Mouse (Mus musculus) liver, postnatal 0 days (tissue): ENCODE data around the gene Gli2.

Source experiments
- CTCF ChIP-seq: sonication (generic); IDR thresholded peaks from 2 replicates; pipeline ENCODE4 v1.5.1; 2016; ENCODE audit warnings: antibody characterized with exemption, low read depth
- EP300 ChIP-seq: IDR thresholded peaks from 2 replicates; pipeline ENCODE4 v1.6.1; 2016; ENCODE audit warnings: antibody characterized with exemption, low read depth, mild to moderate bottlenecking

DNA sequence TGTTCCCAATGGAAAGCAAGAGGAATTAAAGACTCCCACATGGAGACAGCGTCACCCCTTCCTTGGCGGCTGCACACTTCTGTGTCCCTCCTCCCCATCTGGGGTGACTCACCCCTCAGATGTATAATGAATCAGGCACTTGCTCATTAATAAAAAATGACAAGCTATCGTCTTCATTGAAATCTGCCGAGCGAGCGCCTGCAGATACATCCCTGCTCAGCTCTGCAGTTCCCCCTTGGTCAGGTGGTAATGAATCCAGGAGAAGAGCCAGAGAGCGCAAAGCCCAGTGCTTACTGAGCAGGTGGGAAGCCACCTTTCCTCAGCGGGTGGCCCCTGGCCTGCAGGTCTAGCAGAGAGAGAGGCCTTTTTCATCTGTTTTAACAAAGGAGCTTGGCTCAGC, 112.1 kb downstream of the Gli2 start:
- TF ChIP-seq CTCF (no peak), EP300 (no peak)
